Mouse (Mus musculus) frontal cortex, postnatal 36 days (tissue): Measurements from ENCODE around the gene Ambra1.
A peak's percentile ranks its signal among the peaks of the same experiment; 100 is the strongest.

Experiments
- DNase-seq, 2 experiments: peaks; one replicate each; pipeline ENCODE4 v3.0.0; 2022; ENCODE audit warnings: low spot score in 2 of 2

The Ambra1 gene

DNA sequence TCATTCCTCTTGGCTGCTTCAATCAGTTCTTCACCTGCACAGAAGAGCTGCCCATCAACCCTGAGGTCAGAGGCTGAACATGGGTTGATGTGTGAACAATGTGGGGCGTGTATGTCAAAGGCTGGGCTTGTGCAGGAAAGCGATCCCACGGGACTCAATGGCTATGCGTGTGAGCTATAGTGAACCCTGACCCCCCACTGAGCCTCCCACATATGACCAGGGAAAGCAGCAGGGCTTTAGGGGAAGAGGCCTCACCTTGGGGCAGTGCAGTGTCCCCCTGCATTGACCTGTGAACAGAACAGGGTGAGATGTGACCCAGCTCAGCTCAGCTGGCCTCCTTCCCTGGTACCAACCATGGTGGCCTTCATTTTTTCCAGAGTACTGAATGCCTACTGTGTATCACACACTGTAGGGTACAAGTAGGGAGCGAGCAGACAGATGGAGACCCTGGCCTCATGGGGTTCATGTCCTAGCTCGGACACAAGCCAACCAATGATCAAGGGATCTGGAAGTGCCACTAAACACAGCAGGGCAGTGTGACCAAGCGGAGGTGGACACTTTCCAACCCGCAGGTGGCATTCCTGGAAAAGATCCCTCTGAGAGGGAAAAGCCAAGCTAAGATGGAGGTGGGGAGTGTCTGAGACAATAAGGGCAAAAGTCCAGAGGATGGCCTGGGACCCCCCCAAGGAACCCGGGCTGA is 205.0 kb downstream of the Ambra1 start:
- DNase-seq: no peak

DNA sequence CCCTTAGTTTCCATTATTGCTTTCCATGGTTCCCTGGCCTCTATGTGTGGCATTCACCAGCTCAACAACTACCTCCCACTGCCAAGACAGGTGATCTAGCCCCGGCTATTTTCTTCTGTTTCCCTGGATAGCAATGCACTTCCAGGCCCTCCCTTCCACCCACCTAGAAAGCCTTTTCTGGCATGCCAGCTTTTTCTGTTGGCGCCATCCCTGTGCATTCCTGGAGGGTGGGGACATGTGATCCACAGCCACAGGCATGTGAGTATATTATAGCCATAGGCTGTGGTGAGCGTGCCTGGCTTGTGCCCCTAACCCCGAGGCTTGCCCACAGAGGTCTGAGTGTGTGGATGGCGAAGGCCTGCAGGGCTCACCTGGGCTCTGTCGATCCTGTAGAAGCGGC is 206.2 kb downstream of the Ambra1 start:
- peak; percentile 60 to 84 for DNase-seq

DNA sequence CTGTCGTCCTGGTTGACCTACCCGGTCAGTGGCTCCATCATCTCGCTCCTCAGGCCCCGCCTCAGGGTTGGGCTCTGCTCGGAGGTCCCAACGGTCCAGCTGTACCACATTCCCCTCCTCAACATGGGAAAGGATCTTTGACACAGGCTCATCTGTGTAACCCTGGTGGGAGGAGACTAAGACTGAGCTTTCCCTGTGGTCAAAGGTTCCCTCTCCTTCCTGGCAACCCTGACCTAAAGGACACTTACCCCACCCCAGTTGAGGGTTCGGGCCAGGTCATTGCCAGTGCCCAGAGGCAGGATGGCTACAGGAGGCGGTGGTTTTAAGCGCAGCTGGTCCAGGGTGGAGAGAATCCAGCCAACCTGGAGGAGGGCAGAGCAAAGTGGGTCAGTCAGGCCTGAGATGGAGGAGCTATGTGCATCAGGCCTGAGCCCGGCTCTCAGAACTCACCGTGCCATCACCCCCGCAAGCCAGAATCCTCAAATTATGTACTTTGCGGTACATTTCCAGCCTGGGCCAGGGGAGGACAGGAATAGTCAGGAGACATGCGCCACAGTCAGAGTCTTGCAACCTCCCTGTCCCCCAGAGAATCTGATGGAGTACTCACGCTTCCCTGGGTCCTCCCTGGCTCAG is 209.5 kb downstream of the Ambra1 start:
- no peak for DNase-seq

DNA sequence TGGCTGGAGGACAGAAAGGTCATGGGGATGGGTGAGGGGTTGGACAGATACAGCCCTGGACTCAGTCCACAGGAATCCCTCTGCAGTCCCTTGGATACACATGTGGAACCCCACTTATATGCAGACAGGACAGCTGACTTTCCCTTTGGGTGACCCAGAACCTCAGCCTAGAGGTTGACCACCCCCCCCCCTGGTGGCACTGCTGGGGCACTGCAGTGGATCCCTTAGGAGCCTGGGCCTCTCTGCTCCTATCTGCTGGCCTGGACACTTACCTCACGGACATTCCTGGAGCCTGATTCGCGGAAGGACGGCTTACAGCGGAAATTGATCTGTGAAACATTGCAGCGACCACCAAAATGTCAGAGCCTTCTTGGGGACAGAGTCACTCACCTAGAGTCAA is 212.4 kb downstream of the Ambra1 start:
- no peak for DNase-seq

DNA sequence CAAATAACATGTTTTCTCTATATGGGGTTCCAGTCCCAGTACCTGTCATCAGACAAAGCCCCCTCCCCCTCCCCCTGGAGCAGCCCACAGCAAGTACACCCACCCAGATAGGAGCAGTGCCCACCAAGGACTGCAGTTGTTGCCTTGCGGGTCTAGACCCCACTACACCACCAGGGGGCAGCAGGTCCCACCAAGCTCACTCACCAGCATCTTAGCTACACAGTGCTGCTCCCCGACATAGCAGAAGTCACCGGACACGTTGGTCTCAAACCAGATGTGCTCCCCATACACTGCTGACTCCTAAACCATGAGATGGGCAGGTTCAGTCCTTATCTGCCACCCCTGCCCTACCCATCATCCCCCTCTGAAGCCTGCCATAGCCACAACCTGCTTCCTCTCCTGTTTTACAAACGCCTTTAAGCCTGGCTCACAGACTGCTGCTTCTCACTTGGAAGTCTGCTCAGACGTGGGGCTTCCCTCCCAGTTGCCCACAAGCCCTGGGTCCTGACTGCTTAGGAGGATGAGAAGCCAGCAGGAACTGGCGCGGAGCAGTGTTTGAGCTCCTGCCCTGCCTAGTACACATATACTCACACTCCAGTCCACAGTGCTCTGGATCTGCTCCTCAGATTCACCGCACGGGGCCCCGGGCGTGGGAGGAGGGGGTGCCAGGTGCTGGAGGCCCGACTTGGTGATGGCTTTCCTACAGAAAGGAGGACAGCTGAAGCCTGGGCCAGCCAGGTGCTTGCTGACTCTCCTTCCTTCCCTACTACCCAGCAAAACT is 214.4 kb downstream of the Ambra1 start:
- DNase-seq: peak; percentile 82 to 85

DNA sequence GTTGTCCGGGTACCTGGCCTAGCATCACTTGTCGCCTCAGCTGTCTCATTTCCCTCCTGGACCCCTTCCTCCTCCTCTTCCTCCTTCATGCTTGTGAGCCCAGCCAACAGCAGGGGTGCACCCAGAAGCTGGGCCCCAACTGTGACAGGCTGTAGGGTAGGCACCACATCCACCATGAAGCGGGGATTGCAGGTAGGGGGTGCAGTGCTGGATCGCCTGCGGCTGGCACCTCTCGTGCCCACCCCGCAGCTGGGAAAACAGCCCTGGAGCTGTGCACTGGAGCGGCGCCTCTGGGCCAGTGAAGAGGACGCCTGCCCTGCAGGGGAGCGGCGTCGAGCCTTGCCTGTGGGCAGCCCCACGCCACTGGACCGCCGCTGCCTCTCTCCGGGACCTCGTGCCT is 215.5 kb downstream of the Ambra1 start, which contains the start of gene Gm9821:
Gene Gm9821 (plus strand): TSS at position 221 of the 400 bp plus-strand sequence.
- DNase-seq: no peak

DNA sequence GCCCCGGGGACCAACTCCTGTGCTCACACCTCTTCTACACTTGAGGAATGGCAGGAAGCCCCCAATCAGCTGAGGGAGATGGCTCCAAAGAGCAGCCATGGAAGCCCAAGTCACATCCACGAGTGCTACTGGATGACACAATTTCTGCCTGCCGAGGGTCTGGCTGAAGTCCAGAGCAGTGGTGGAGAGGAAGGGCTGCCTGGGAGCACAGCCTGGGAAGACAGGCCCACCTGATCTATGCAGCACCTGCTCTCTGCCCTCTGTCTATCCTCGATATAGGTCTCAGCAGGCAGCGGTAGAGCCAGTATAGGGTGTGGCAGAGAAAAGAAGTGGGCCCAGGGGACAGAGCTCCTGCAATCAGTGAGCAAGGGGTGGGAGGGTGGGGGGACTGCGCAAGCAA is 216.9 kb downstream of the Ambra1 start:
- no peak for DNase-seq

DNA sequence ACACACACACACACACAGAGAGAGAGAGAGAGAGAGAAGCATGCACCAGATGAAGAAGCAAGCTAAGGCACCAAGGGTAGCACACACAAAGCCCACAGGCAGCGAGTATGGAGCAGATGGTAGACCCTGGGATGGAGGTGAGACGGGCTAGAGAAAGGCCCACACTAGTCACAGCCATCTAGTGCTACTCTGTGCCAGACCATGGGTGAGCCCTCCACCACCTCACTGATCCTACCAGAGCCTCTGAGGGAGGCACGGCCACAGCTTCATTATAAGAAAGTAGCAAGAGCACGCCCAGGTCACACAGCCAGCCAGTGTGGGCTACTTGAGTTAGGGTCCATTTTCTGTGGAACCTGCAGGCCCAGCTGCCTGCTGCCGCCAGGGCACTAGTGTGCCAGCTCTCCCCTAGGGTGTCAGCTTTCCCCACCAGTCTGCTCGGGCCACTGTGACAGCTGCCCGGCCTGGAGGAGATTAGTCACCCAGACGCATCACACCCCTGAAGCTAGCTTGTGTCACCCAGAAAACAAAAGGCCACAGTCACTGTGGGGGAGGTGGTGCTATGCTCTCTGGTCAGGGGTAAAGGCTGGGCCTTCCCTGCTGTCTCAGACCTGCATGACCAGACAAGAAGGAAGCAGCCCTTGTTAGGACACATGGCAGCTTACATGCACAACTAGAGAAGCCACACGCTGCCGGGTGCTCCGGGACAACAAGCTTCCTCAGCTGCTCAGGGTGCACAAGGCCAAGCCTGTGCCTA is 217.6 kb downstream of the Ambra1 start:
- DNase-seq: no peak

DNA sequence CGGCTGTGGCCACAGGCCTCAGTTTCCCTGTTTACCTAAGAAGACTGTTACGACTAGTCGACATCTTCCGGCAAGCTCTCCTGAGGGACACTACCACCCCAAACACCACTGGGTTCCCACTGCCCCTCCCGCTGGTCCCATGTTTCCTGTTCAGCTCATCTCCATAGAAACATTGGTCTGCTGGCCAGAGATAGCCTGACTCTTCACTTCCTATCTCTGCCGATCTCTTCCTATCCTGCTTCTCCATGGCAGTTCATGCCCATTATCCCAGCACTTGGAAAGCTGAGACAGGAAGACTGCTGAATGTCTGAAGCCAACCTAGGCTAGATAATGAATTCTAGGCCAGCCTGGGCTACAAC is 218.2 kb downstream of the Ambra1 start:
- DNase-seq: no peak

DNA sequence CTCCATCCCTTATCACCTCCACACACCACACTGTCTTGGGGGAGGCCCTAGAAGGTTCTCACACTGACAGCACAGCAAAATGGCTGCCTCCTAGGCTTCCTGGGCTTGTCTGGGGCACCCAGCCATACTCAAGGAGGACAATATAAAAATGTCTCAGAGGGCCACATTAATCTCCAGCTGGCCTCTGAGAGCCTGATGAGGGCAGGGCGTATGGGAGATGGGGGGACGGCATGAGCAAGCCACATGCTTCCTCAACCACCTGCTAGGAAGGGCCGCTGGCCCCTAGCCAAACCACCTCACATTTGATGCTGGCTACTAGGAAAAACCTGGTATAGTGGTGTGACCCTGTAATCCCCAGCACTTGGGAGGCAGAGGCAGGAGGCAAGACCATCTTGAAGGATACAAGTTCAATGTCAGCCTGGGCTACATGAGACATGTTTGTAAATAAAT is 218.9 kb downstream of the Ambra1 start:
- no peak for DNase-seq

DNA sequence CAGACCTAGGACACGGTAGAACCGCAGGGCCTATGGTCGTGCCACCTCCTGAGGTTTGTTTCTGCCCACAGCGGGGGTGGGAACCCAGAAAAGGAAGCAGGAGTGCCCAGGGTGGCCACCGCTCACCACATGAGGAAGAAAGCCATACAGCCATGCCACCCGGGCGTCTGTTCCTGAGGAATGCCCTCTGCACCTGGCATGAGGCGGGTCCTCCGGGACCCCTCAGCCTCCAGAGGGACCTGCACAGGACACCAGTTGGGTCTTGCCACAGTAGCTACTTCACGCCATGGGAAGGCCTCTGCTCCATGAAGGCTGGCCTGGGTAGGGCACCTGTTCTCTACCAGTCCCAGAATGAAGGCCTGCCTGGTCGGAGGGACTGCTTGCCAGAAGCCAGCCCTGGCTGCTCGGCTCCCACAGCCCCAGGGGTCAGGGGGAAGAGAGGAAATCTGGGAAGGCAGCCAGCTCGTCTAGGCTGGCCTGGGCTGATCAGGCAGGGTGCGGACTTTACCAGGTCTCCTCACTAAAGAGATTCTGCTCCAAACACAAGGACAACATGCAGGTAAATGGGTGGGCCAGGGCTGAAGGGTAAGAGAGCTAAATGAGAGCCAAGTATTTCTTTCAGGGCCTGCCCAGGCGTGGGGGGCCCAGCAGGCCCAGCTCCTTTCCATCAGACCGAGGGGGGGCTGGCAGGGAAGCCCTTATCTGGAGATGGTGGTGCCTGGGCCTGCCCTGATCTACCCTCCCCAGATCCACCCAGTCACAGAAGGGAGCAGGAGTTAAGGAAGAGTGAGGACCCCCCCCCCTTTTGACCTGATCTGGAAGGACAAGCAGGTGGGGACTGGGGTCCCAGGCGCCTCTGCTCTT is 219.7 kb downstream of the Ambra1 start:
- DNase-seq: no peak

DNA sequence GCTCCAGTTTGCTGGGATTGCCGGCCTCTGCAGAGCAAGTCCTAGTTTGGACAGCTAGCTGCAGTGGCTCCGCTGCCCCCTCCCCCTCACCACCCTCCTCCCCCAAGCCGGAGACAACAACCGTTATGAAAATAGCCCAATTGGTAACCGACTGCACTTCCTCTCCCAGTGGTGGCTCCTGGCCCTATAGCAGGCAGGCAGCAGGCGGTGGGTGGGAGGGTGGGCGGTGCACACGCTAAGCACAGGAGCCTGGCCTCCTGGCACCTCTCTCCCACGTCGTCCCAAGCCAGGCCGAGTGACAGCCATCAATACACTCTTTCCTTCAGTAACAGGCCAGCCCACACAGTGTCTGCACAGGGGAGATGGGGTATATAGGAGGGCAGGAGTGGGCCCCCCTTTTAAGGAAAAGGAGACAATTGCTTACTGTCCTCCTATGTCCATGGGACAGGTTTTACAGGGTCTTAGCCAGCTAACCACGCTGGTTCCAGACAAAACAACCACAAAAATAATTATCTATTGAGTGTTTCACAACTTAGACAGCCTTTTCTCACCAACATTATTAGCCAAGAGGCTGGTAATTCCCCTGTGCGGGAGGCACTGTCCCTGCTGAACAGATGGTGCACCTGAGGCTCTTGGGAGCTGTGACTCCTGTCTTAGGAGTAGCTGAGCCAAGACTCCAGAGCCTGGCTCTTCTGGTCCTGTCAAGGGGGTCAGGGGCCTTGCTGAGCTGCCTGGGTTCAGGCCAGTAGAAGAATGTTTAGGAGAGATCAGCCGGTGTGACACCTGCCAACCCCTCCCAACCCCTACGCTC is 220.5 kb downstream of the Ambra1 start:
- no peak for DNase-seq

DNA sequence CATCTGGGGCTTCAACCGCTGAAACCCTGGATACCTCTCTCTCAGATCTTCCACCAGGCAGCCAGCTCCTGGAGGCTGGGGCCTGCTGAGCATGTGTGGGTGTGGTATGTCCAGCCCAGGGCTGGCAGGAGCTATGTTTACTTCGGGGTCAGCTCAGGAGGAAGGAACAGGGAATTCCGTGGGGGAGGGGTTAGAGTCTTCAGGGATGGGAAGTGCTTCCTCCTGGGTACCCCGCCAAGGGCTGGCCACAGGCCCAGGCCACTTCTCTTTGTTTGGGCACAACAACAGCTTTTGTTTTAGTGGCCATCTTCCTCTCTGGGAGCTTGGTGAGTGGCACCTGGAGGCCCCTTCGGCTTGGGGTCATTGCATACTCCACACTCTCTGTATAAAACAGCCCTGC is 223.9 kb downstream of the Ambra1 start:
- no peak for DNase-seq

DNA sequence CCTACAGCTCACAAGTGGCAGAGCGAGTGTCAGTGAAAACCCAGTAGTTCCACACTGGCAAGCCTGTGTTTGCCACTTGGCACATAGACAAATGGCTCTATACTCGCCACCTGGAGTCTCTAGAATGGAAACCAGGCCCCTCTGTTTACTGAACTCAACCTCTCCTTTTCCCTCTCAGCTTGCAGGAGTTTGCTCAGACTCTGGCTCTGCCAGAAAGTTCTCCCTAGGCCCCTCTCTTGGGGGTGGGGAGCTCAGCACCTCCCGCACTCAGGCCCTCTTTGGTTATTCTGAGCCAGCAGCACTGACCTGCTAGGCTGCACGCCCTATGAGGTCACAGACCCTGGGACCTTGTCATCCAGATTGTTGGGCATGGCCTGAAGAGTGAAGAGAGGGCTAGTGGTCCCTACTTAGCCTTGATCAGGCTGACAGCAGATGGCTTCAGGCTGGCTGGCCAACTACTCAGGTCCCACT is 225.2 kb downstream of the Ambra1 start:
- no peak for DNase-seq

DNA sequence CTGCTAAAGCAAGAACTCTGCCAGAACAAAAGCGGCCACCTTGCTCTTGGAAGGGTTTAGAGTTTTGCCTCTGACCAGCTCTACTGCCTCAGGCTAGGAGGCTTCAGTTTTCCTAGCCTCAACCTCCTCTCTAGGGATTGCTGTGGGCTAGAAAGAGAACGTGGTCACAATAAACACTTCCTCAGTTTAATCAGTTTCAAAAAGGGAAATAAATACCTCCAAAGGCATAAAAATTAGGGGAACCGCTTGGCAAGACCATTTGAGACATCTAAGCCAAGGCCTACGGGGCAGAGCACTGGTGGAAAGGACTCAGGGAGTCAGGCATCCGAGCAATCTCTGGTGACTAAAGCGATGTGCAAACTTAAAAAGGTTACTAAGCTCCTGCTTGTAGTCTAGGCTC is 225.9 kb downstream of the Ambra1 start:
- no peak for DNase-seq

DNA sequence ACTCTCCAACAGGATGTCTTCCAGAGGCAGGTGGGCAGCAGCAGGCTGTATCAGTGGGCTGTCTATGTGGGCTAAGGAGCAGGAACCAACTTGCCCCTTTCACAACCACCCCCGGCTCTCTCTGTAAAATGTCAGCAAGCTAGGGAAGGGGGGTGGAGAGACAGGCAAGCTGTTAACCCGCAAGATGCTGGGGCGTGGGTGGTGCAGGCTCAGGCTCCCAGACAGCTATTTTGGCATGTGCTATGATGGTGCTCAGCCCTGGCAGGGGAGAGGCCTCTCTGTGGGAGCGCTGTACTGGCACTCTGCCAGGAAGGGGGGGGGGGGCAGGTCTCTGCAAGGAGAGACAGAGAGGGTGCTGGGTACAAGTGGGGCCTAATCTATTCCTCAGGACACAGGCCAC is 227.2 kb downstream of the Ambra1 start:
- DNase-seq: peak; percentile 88 to 93

DNA sequence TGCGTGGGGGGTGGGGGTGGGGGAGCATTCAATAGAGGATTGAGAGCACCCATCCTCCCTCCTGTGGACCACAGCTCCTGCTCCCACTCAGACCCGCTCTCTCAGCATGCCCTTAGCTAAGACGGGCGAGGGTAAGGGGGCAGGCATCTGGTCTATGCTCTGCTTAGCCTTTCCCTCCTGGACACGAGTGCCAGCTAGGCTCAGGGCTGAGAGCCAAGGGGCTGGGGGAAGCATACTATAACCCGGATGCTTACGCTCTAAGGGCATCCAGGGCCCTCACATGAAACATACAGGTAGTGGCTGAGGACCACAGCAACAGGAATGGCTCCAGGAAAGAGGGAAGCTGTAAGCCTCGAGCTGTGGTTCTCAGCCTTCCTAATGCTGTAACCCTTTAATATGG is 228.1 kb downstream of the Ambra1 start:
- no peak for DNase-seq

DNA sequence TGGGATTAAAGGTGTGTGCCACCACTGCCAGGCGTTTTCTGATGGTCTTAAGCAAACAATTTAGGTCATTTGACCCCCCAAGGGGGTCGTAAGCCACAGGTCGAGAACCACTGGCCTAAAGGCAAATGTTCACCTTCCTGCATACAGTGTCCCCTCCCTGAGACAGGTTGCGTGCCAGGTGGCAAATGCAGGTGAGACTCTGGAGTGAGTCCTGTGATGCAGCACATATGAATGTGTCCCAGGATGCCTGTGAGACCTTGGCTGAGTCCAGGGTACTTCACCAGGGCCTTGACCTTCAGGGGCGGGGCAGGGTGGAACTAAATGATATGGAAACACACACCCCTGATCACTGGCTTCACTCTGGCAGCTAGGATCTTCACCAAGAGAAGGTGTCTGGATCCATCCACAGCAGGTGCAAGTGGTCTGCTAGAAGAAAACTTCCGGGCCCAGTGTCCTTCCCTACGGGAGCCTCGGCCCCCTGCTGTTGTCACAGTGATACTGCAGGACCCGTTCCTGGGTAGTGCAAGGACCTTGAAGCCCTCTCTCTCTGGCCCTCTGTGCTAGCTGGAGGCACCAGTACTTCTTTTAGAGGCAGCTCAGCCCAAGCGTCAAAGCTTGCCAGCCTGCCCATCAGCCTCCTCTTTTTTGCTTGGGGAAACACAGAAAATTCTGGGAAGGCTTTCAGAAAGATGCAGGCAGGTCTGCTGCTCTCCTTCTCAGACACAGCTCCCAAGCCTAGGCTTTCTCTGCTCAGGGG is 228.9 kb downstream of the Ambra1 start:
- DNase-seq: peak in 1 of 2 experiments; percentile 57
